Mouse (Mus musculus): ENCODE data around the gene Dok4.

GRCm38 (mm10) chr8:94872156-94872555 lies 4.0 kb downstream of the Dok4 start:
- TF ChIP-seq CTCF (IDR thresholded peaks at IDR 0.05; ENCODE audit: extremely low read depth, insufficient read depth, insufficient read length, insufficient replicate concordance) (no peak), POLR2A (IDR thresholded peaks at IDR 0.05; ENCODE audit: low read depth, low read length) (no peak)
